Mouse (Mus musculus) heart, postnatal 4 days (tissue): ENCODE results near the gene Vat1. TPM values are rescaled to one million over a fixed set of nuclear protein-coding genes. Genes with fewer than 3 reads are reported as not detected.
"Not testable (repeated sequence)": the region's sequence is repeated elsewhere in the genome, so short reads cannot be mapped to it uniquely, and the experiment has no call there.

Source experiments
- DNase-seq: peaks from one replicate; pipeline ENCODE4 v3.0.0; 2021
- total RNA-seq, 2 experiments: library from RNA; stranded (reverse); gene quantifications; 2 replicates each; pipeline ENCODE4 v1.2.3; 2021

Gene Vat1
- total RNA-seq, 2 experiments from 2014 or later: 59.5 to 60.4 TPM

DNA sequence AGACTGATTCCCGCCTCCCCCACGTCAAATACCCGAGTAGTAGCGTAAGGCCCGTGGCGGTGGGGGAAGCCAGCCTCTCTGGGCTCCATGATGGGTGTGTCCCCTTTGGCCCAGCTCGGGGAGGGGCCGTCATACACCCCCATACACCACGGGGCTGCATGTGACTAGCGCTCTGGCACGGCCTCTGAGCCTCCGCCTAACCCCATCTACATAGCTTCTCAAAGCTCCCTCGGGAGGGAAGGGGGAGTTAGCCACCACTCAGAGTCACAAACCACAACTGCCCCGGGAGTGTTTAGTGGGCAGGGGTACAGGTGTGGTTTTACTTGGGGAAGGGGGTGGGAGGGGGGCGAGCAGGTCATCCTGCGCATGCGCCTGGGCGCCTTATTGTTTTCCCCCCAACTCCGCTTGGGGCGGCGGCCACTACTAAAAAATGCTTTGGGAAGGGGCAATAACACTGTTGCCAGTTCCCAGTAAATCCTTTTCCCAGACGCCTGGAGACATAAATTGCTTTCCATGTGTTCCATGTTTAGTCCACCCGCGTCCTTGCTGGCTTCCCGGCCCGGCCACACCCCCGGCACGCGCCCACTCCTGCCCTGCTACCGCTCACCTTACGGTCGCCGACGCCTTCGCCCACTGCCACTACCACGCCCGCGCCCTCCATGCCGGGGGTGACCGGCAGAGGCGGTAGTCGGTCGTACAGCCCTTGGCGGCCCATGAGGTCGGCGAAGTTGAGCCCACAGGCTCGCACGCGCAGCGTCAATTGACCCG, 745 bp downstream of the Vat1 start:
- peak; percentile 77 for DNase-seq

DNA sequence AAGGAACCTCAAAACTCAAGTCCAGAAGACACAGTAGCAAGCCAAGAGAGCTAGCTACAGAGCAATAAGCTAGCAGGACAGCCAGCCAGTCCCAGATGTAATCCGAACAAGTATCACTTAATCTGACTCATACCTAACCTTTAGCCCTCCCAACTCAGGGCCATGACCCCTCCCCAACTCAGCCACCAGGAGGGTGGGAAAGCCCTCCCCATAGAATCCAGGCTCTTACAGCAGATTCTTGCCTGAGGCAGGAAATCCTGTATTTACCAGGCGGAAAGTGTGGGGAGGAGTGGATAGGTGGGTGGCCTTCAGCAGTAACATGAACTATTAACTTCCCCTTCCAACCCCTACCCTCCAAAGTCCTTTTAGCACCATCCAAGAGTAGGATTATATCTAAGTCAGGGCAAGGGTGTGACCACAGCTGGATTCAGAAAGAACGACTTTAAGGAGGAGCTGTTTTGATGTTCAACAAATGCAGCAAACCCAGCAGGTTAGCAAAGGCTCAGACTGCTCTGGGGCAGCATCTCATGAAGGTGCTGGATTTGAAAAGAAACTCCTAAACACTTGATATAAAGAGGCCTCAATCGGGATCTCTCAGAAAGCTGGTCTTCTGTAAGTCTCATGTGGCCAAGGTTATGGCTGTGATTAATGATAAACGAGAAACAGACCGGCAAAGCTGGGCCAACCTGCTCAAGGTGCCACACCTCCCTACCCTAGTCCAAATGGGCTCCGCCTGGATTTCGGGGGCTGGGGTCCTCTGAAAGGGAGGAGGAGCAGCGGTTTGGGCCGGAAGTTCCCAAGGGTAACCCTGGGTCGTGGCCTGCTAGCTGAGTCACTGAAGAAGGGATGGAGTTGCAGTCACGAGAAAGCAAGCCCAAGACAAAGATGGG, 1.6 kb downstream of the Vat1 start, which contains the start of gene Rnd2:
Gene Rnd2 (plus strand): TSS at position 789 of the 890 bp plus-strand sequence.
- no peak for DNase-seq

DNA sequence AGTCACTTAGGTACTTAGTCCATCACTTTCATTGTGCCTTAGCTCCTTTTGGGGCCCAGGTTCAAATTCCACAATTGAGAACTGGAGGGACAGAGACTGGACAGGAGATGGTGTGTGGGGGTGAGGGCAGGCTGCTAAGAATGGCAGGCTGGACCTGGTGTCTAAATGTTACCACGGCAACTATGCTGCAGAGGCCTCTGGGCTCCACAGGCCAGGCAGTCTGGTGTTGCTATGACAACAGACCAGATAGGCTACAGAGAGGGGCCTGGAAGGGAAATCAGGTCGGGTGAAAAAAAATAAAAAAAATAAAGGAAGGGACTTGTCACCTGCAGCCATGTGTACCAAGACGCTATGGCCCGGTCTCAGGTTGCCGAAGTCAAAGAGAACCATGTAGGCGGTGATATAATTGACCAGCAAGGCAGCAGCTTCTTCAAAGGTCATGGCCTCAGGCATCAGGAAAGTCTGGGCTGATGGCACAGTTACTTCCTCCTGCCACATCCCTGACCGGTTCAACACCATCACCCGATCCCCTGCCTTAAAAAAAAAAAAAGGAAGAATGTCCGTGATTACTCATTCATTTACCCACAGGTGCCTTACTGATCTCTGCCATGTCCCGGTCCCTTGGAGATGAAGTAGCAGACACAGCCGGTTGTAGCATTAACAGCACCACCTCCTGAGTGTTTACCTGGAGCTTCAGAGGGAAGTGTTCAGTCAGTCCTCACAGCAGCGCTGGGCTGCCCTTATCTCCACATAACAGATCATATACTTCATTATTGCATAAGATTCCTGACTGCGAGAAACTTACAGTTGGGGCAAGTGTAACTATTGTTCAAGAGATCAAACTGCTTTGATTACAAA, 3.2 kb downstream of the Vat1 start:
- no peak for DNase-seq

DNA sequence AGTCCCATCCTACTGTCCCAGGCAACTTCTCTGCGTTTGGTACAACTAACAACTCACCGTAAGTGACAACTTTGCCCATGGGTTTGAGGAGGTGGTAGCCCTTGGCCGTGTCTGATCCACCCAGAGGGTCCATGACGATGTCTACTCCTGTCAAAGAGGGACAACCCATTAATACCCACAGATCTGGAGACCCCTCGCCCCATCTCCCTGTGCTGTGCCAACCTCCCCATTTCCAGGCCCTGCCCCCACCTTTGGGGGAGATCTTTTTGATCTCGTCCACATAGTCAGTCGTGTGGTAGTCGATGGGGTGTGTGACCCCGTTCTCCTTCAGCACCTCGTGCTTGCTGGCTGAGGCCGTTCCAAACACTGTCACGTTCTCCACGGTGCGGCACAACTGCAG, 3.9 kb downstream of the Vat1 start:
- no peak for DNase-seq

DNA sequence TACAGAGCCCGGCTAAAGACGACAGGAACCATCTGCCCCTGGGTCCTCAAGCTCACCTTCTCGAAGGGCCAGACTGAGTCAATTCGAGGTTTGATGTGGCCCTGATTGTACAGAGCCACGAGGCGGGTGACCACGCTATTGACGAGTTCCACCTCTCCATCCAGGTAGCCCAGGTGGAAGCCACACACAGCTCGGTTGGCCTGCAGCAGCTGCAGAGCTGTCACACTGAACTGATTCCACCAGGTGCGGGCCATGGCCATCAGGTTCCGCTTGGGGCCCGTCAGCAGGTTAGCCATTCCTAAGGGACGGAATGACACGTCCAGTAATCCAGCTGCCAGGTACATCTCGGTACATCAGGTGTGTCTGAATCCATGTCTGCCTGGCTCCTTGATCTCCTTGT, 5.7 kb downstream of the Vat1 start:
- DNase-seq: no peak

DNA sequence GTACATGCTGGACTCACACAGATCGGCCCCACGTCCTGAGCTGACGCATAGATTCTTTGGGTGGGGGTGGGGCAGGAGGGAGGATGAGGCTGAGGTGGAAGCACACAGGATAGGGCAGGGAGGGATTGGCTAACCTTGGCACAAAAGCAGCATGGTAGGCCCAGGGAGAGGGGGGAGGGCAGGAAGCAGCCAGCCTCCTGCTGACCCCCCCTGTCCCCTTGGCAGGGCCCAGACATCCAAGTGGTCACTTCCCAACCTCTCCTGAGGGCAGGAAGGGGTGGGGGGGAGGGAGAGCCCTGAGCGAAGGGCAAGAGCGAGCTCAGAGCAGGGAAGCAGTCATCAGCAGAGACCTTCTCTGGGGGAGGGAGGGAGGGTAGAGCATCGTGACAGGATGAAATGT, 6.3 kb downstream of the Vat1 start:
- DNase-seq: no peak

DNA sequence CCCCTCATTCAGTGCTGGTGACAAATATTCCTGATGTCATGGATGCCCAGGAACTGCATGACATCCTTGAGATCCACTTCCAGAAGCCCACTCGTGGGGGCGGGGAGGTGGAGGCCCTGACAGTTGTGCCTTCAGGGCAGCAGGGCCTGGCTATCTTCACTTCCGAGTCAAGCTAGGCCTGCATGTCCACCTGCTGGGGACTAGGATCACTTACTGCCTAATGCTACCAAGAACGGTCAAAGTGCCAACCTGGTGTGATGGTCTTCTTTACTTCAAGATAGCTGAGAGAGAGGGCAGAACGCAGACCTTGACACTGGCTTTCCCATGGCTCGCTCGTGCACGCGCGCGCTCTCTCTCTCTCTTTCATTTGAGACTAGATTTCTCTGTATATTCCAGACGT, 7.8 kb downstream of the Vat1 start:
- DNase-seq: no peak

DNA sequence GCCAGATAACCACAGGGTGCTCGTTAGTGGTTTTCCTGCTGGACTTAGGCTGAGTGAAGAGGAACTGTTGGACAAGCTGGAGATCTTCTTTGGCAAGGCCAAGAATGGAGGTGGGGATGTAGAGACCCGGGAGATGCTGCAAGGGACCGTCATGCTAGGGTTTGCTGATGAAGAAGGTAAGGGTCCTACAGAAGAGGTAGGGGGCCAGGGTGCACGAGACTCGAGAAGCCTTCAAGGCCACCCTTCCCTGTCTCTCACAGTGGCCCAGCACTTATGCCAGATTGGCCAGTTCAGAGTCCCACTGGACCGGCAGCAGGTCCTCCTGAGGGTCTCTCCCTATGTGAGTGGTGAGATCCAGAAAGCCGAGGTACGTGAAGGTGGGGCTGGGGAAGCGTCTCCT, 8.4 kb downstream of the Vat1 start:
- DNase-seq: no peak

DNA sequence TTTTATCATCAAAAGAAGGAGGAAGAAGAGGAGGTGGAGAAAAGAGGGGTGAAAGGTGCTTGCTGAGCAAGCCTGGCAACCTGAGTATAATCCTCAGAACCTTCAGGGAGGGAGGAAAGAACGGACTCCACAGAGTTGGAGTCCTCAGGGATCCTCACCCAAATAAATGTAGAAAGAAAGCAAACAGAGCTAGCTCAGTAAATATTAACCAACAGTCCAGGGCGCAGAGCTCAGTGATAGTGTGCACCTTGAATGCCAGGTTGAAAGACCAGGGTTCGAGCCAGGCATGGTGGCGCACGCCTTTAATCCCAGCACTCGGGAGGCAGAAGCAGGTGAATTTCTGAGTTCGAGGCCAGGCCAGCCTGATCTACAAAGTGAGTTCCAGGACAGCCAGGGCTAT, 10.4 kb downstream of the Vat1 start:
- DNase-seq: no peak

DNA sequence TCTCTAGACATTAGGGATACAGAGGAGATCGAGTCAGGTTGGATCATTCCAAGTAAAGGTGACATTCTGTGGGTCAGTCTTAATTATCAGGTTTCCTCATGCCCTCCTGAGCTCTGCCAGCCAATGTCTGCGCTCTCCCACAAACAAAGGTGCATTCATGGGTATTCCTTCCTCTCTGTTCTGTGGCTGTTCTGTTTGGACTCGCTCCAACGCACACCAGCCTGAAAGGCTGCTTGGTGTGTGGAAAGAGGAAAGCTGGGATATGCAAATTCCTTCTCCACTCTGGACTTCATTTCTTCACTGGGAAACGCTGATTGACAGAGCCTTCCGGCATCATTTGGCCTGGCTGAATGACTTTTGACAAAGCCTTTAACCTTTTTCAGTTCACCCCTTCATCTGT, 11.3 kb downstream of the Vat1 start:
- no peak for DNase-seq

DNA sequence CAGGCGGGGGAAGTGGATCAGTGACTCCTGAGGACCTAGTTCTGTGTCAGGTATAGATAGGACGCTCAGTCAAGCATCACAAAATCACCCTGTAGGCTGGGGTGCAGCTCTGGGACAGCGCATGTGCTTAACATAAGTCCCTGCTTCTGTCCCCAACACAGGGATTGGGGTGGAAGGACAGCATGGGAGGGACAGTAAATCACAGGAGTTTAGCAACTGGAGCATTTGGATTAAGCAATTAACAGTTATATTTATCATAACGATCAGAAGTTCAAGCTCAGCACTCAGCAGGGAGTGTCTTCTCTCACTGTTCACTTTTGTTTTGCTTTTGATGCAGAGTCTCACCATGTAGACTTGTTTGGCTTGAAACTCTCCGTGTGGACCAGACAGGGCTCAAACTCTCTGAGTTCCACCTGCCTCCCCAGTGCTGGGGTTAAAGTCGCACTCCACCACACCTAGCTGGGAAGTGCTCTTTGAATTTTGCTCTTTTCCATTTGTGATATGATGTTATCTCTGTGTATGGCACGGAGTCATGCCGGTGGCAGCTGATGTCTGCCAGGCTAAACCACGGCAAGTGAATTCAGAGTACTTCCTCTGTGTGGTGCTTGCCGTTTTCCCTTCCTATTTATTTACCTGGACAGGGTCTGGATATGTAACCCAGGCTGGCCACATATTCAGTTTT, 13.8 kb downstream of the Vat1 start:
- DNase-seq: no peak

DNA sequence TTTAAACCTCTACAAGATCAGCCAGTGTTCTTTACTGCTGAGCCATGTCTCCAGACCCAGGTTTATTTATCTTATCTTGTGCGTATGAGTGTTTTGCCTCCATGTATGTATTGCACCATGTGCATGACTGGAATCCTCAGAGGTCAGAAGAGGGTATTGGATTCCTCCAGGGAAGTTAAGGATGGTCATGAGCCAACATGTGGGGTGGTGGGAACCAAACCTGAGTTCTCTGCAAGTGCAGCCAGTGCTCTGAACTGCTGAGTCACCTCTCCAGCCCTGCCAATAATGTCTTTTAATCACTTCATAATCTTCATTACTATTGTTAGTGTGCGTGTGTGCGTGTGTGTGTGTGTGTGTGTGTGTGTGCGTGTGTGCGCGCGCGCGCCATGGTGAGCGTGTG, 14.5 kb downstream of the Vat1 start:
- no peak for DNase-seq

DNA sequence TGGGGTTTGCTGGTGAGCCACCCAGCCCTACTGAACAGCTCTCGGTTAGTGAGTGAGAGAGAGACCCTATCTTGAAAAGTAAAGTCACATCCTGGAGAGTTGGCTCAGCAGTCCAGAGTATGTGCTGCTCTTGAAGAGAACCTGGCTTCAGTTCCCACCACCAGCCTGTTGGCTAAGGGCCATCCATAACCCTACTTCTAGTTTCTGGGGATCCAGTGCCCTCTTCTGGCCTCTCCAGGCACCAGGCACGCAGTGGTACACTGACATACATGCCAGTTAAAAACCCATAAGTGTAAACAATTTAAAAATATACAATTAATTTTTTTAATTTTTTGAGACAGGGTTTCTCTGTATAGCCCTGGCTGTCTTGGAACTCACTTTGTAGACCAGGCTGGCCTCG, 15.6 kb downstream of the Vat1 start:
- DNase-seq: no peak

DNA sequence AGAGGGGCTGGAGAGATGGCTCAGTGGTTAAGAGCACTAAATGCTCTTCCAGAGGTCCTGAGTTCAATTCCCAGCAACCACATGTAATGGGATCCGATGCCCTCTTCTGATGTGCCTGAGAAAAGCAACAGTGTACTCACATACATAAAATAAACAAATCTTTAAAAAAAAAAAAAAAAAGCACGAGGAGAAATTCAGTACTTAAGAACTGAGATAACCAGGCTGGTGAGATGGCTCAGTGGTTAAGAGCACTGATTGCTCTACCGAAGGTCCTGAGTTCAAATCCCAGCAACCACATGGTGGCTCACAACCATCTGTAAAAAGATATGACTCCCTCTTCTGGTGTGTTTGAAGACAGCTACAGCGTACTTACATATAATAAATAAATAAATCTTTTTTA, 16.4 kb downstream of the Vat1 start:
- DNase-seq: not testable (repeated sequence)

DNA sequence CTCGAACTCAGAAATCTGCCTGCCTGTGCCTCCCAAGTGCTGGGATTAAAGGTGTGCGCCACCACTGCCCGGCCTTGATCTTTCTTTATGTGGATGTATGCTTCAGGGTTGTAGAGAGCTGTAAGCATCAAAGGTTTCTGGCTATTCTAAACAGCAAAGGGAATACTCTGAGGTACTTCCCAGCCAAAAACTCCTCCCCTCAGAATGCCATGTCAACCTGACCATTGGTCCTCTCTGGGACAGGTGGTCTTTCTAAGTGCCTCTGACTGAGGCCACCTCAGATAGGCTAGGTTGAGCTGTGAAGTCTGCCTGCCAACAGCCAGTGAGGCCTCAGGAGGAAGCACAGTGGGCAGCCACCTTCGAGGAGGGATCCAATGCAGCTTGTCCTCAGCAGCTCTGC, 17.1 kb downstream of the Vat1 start:
- no peak for DNase-seq

DNA sequence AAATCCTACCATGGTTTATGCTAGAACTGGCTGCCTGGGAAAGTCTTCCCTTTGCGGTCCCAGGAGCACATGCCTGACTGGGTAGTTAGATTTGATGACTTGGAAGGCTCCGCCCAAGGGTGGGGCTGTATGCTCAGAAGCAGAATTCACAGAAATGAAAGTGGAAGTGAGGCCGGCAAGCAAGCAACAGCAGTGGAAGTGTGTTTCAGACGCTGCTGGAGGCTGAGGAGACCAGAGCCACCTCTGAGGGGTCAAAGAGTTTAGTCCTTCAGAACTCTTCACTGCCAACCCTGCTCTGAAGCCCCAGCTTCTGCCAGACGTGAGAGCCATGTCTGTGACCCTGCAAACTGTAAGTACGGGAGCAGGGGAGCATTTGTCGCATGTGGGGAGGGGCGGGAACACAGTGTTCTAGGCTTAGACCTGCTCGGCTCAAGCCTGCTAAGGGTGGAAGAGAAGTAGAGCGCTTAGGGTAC, 17.7 kb downstream of the Vat1 start, which contains the start of gene Ifi35:
Gene Ifi35 (plus strand): TSS at position 134 of the 473 bp plus-strand sequence.
- DNase-seq: peak; percentile 73

DNA sequence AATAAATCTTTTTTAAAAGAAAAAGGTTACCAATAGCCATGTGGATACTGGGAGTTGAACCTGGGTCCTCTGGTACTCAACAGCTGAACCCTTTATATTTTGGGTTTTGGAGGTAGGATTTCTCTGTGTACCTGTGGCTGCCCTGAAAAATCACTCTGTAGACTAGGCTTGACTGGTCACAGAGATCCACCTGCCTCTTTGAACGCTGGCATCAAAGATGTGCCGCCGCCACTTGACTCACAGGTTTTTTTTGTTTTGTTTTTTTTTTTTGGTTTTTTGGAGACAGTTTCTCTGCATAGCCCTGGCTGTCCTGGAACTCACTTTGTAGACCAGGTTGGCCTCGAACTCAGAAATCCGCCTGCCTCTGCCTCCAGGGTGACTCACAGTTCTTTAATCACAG, 18.2 kb downstream of the Vat1 start:
- DNase-seq: no peak

DNA sequence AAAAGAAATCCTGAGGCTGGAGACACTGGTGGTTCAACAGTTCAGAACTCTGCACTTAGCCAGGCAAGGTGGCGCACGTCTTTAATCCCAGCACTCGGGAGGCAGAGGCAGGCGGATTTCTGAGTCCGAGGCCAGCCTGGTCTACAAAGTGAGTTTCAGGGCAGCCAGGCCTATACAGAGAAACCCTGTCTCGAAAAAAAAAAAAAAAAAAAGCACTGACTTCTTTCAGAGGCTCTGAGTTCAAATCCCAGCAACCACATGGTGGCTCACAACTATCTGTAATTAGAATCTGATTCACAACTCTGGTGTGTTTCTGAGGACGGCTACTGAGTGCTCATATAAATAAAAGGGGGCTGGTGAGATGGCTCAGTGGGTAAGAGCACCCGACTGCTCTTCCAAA, 19.2 kb downstream of the Vat1 start:
- DNase-seq: not testable (repeated sequence)

DNA sequence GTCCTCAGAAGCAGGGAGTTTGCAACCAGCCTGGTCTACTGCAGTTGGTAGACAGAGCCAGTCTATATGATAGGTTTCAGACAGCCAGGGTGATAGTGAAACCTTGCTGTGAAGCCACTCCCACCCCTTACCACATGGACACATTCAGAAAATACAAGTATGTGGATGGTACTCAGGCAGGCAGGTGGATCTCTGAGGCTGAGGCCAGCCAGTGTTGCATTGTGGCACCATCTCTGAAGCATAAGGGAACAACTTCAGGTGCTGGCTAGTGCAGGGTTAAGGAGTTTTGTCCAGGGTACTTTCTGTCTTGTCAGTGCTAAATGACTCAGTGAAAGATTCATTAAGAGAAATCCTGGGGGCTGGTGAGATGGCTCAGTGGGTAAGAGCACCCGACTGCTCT, 19.7 kb downstream of the Vat1 start:
- DNase-seq: no peak

DNA sequence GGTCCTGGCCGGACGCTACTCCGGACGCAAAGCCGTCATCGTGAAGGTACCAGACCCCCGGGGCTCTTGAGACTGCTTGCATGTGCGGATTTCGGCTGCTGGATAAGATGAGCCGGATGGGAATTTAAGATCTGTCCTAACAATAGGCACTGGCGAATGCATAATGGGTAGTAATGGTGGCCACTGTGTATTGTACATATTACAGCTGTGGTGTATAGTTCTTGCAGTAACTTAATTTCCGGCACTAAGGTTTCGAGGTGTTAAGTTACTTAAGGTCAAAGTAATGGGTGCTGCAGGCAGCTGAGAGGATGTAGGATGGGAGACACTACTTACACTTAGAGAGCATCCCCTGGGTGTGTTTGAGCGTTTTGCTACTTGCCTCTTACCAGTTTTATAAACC, 23.3 kb downstream of the Vat1 start:
- DNase-seq: no peak

DNA sequence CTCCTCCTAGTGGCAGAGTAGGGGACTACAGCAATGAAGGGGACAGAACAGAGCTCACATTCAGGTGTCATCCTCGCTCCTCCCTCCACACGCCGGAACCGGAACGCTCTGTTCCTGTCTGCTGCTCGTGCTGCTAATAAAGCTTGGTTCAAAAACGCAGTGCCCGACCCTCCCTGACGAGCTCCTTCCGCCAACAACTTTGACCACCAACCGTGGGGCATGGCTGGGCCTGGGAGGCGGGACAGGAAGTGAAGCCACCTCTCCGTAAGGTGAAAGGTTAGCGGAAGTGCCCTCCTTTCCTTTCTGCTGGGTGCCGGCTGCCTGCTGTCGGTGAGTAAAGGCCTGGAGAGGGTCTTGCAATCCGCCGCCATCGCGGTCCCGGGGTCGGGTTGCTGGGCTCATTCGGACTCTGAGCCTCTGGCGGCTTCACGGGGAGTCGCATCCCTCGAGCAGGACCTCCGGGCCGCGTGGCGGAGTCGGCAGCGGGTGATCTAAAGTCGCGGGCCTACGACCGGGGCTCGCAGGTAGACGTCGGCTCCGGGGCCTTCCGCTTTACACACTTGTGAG, 23.8 kb downstream of the Vat1 start, which contains the start of gene Rpl27:
Gene Rpl27 (plus strand): TSS at position 172 of the 567 bp plus-strand sequence.
- peak; percentile 96 for DNase-seq
